Mouse (Mus musculus): ENCODE results near the gene Luzp1. TPM values are rescaled to one million over a fixed set of nuclear protein-coding genes. Genes with fewer than 3 reads are reported as not detected.

Gene Luzp1
- total RNA-seq (2021) = 10 to 100 TPM; 80.2 to 85.7 TPM

DNA sequence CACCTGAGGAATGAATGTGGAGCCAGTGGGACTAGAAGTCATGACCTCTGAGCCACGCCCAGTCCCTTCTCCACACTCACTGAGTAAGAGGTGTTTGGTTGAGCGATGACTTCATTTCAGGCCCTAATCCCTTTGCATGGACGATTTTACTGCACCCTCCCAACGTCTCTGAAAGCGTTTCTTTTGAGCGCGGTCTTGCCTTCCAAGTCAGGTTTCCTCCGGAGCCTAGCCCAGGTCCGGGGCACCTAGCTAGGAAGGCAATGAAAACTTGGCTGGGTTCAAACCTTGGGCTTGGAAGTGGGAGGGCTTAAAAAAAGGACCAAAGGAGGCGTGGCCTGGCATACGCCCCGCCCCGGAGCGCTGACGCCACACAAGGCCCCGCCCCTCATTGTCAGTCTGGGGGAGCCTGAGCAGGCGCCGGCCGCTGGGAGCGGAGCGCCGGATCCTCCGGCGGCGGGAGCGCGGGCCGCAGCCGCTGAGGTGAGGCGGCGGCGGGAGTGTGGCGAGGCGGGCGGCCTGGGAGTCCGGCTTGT is at the start of gene Luzp1:
TSS of gene Luzp1 (plus strand) at position 391 of the 533 bp plus-strand sequence.
- intact Hi-C loops (cut with DNase I) = no loop called here
- peak; percentile 92 to 96 for DNase-seq (ENCODE audit: low spot score in 2 of 2)

DNA sequence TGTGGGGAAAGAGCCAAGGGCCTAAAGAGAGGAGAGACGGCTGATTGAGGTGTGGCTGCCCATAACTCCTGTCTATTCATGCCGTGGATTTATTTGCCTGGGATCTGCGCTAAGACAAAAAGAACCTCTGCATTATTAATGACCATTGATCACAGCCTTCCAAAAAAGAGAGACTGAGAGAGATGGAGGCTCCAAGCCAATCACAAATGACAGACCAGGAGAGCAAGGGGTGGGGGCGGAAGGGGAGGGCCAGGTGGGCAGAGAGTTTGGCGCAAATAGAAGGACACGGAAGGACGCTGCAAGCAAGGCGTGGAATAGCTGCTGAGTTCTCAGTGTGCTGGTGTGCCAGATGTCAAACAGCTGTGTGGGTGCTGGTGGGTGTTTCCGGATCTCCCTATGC is 46.3 kb upstream of the Luzp1 start, which contains the start of gene Htr1d:
TSS of gene Htr1d (plus strand) at position 301 of the 400 bp plus-strand sequence.
- DNase-seq (ENCODE audit: low spot score in 2 of 2) = no peak
- intact Hi-C loops (cut with DNase I) = no loop called here

DNA sequence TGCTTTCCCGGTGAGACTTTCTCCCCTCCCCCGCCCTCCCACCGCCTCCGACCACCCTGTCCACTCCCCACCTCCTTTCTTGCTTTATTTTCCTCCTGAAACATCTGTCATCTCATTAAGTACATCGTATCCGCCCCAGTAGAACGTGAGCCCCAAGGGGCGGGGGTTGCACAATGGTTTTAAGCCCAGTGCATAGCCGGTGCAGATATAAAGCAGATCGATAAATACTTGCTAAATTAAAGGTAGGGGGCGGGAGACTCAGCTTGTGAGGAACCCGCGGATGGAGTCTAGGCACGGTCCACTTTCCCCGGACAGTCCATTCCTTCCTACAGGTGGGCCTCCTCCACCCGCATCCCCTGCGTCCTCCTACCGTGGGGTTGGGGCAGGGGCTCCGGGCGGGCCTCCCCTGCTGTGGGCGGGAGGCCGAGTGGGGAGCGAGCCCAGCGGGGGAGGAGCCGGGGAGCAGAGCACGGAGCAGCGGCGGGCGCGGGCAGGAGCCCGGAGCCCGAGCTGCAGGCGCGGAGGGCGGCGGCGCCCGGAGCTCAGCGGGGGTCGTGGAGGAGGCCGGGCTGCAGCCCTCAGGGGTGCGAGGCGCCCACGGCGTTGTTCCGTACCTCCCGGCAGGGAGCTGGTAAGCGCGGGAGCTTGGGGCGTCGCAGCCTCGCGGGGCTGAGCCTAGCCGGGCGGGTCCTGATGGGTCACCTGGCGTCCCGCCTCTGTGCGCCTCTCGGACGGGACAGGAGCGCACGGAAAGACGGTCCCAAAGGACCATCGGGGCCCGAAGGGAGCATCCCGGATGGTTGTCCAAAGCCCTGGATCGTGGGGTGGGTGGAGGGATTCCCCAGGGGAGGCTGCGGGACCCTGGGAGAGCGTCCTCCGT is 45.2 kb upstream of the Luzp1 start:
- no peak for DNase-seq (ENCODE audit: low spot score in 2 of 2)
- intact Hi-C loops (cut with DNase I) = no loop called here

DNA sequence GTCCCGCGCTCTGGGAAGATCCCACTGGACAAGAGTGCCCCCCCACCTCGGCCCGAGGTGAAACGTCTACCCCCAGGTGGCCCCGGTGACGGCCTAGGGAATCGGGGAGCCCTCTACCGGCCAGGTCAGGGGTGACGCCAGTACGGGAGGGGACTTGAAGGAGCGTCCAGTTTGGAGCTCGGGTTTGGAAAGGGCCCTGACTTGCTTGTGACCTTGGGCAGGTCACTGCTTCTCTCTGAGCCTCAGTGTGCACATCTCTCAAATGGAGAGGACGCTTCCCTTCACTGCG is 44.6 kb upstream of the Luzp1 start:
- no peak for DNase-seq (ENCODE audit: low spot score in 2 of 2)
- intact Hi-C loops (cut with DNase I) = no loop called here

DNA sequence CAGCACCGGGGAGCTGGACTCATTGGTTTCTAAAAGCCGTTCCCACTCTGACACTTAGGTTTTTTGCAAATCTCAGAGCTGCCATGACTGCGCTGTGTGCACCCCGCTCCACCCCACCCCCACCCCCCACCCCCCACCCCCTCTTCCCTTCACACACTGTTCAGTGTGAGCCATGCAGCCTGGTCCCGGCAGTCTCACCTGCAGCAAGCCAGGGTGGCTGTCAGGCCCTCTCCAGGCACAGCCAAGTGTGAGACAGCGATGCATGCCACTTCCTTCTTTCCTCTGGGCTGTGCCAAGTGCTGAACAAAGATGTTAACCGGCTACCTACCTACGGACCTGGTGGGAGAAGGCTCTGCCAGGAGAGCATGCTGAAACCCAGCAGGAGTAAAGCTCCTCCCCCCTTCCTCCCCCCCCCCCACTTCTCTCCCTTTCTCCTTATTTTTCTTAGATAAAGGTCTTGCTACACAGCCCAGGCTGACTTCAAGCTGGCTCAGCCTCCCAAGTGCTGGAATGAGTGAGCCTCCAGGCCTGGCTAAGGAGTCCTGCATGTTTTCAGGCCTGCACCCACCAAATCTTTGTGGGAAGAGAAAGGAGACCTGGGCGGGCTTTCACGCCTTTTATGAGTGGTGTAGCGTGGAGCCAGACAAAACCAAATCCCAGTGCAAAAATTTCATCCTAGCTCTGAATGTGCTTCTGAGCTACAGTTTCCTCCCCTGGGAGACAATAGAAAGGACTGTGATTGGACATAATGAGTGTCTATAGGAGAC is 38.8 kb upstream of the Luzp1 start:
- intact Hi-C loops (cut with DNase I) = no loop called here
- peak in 1 of 2 experiments; percentile 14 for DNase-seq (ENCODE audit: low spot score in 2 of 2)

DNA sequence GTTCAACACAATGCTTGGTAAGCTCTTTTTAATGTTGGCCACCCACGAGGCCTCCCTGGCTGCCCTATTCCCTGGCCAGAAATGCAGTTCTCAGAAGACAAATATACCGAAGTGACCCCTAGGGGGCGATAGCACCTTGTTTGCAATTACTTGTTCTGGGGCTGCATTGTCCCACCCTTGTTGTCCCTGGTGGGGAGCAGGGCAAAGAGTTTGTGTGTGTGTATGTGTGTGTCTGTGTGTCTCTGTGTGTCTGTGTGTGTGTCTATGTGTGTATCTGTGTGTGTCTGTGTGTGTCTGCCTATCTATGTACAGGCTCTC is 38.2 kb upstream of the Luzp1 start:
- intact Hi-C loops (cut with DNase I) = no loop called here
- peak; percentile 24 to 44 for DNase-seq (ENCODE audit: low spot score in 2 of 2)

DNA sequence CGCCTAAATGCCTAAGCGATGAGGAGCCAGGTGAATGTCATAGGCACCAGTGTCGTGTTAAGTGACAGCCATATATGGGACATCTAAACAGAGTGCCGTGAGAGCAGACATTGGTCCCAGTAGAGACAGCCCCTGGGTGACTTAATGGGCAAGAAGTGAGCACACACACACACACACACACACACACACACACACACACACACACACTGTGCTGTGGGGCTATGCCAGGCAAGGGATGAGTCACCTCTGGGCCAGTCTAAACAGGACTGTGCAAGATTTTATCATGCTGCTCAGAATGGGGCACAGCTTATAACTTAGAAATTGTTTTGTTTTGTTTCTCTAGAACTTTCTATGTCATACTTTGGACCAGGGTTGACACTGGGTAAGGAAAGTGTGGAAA is 35.5 kb upstream of the Luzp1 start:
- intact Hi-C loops (cut with DNase I) = no loop called here

DNA sequence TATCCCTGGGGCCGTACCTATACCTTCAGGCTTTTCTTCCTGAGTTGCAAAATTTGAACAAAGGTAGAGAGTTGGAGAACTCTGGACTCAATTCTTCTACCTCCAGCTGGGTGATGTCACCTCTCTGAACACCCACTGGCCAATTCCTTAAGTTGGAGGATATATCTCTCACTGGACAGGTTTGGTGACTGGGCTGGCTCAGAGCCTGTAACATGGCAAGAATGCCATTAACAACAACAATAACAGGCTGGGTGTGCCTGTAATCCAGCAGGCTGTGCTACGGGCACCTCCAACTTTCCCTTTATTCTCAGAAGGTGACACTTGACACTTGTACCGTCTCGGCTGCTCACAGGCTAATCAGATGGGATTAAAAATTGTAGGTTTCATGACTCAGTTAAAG is 30.5 kb upstream of the Luzp1 start:
- intact Hi-C loops (cut with DNase I) = no loop called here

More for the DNA sequence above, 35.5 kb upstream of the Luzp1 start:
- no peak for DNase-seq (ENCODE audit: low spot score in 2 of 2)

DNA sequence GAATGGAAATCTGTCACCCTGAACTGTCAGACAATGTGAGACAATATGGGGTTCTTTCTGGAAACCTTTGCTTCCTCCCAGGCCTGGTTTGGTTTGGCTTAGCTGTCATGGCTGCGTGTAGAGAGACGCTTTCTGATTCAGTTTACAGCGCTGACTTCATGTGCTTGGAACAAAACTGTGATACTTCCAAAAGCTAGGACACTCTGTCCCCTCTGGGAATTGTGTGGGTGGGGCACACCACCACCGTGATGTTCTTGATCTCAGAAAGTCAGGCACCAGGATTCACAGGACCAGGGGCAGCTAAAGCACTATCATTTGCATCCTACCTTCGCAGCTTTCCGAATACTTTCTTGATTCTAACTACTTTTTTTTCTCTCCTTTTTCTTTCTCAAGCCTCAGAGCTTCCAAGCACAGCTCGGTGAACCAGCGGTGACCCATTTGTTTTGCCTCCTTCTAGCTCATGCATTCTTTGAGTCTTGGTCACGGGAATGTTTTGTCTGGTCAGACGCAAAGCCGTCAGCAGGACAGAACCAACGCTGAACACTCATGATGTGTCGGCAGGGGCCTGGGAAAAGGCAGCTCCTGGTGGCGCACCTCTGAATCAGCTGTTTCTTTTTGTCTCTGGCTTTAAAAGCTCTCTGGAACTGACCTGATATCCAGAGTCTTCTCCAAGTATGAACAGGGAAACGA is 28.1 kb upstream of the Luzp1 start:
- no peak for DNase-seq (ENCODE audit: low spot score in 2 of 2)

More for the DNA sequence above, 30.5 kb upstream of the Luzp1 start:
- DNase-seq (ENCODE audit: low spot score in 2 of 2) = no peak

DNA sequence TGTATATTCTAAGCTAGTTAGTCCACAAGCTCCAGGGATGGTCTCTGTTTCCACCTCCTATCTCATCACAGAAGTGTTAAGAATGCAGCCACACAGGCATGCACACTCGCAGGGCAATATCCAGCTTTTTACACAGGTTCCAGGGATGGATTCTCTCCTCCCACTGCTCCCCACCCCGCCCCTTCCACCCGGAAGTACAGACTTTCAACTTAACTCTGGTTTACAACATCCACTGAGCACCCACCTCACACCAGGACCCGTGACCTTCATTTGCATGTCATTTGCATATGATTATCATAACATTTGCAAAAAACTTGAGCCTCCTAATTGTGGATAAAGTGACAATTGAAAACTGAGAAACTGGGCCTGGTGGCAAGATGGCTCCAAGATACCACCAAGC is 25.0 kb upstream of the Luzp1 start:
- DNase-seq (ENCODE audit: low spot score in 2 of 2) = no peak
- intact Hi-C loops (cut with DNase I) = no loop called here

More for the DNA sequence above, 28.1 kb upstream of the Luzp1 start:
- intact Hi-C loops (cut with DNase I) = no loop called here

DNA sequence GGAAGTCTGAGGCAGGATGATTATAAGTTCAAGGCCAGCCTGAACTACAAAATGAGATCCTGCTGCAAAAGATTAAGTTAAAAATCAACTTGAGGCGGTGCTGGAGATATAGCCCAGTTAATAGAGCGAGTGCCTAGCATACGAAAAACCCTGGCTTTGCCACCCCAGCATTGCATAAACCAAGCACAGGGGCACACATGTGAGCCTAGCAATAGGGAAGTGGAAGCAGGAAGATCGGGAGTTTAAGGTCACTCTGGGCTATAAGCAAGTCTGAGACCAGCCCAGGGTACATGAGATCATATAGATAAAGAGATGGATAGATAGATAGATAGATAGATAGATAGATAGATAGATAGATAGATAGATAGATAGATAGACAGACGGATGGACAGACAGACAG is 19.8 kb upstream of the Luzp1 start:
- intact Hi-C loops (cut with DNase I) = no loop called here
- no peak for DNase-seq (ENCODE audit: low spot score in 2 of 2)

DNA sequence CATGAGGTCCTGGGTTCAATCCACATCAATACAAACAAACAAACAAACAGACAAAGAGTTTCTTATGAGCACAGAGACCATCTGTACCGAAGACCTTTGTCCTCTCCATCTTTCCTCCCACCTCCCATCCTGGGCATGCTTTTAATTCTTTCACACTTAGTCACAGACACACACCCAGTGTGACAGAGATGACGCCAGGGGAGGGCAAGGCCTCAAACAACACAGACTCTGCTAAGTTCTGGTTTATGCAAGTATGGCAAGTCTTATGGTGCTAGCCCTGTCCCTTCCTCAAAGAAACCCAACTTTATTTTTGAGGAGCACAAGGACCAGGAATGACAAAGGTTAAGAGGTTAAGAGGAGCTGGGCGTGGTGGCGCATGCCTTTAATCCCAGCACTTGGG is 19.3 kb upstream of the Luzp1 start:
- no peak for DNase-seq (ENCODE audit: low spot score in 2 of 2)
- intact Hi-C loops (cut with DNase I) = no loop called here

DNA sequence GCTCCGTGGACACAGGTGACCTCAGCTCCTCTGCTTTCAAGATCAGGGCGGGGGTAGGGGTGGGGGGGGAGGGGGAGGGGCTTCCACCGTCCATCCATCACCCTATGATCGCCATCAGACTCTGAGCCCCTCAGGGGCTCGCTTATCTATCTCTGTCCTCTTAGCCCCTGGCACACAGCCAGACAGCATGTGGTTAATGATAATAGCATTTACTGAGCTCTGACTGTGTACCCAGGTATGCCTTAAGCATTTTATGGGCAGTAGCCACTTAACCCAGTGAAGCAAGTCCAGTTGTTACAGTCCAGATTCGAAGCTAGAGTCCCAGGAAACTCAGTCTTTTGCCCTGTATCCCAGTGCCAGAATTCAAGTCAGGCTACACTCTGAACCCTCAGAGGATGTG is 18.0 kb upstream of the Luzp1 start:
- intact Hi-C loops (cut with DNase I) = no loop called here
- DNase-seq (ENCODE audit: low spot score in 2 of 2) = no peak

DNA sequence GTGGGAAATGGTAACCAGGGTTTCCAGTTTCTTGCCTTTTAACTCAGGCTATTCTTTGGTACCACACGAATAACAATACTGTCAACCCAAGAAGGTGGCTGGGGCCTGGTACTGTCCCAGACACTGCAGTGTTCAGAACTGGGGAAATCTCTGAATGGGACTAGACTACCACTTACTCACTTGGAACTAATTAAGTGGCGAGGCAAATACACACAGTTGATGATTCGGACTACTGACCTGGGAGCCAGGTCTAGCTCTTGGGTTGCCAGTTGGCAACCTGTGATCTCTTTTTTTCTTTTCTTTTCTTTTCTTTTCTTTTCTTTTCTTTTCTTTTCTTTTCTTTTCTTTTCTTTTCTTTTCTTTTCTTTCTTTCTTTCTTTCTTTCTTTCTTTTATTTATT is 17.3 kb upstream of the Luzp1 start:
- intact Hi-C loops (cut with DNase I) = no loop called here
- DNase-seq (ENCODE audit: low spot score in 2 of 2) = no peak

DNA sequence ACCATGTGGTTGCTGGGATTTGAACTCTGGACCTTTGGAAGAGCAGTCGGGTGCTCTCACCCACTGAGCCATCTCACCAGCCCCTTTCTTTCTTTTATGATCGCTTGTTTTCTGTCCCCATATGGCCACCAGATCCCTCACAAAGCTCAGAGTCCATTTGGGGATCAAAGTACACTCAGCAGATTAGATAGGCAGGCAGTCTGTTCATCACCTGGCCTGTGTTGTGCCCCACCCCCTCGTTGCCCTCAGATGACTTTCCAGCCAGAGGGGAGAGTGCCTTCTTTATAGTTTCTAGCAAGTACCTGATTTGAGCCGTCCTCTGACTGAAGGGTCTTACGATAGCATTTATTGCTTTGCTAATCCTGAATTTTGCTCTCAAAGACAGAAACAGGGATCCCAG is 16.8 kb upstream of the Luzp1 start:
- DNase-seq (ENCODE audit: low spot score in 2 of 2) = no peak
- intact Hi-C loops (cut with DNase I) = no loop called here

DNA sequence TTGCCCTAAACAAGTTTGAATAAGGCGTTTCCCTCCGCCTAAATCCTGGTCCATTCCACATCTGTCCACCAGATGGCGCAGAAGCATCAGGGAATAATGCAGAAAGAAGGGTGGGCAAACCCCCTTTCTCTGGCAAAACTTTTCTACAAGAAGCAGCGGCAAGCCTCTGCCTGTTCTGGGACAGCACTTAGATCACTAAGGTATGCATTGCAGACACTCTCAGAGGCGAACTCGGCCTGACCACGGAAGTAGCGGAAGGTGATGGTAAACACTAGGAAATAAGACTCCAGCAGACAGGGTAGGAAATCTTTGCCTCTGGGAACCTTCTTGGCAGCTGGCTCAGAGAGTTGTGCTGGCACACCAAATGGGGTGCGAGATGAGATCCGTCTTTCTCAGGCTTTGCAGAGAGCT is 14.7 kb upstream of the Luzp1 start:
- DNase-seq (ENCODE audit: low spot score in 2 of 2) = peak; percentile 76 to 80
- intact Hi-C loops (cut with DNase I) = loop anchor here (1.0 kb wide), 3 partner anchors 71 to 166 kb away; partner anchors contain the start of gene Kdm1a

DNA sequence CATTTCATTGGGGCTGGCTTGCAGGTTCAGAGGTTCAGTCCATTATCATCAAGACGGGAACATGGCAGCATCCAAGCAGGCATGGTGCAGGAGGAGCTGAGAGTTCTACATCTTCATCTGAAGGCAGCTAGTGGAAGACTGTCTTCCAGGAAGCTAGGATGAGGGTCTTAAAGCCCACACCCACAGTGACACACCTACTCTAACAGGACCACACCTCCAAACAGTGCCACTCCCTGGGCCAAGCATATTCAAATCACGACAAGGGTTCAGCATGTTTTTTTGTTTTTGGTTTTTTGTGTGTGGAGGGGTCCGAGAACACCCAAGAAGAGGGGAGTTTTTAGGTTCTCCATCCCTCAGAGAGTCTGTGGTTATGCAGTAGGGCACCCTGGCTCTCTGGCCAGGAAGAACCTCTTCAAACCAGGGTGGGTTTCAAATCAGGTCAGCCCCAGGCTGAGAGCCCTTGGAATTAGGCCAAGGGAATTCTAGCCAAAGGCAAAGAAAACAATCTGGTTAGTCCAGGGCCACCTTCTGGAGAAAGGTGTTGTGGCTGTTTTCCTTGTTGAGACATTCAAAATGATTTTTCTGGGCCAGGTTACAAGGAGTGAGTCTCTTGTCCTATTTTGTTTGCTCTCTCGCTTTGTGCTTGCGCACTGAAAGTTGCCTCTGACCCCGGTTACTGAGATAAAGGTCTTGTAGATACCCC is 12.9 kb upstream of the Luzp1 start:
- no peak for DNase-seq (ENCODE audit: low spot score in 2 of 2)
- intact Hi-C loops (cut with DNase I) = no loop called here

DNA sequence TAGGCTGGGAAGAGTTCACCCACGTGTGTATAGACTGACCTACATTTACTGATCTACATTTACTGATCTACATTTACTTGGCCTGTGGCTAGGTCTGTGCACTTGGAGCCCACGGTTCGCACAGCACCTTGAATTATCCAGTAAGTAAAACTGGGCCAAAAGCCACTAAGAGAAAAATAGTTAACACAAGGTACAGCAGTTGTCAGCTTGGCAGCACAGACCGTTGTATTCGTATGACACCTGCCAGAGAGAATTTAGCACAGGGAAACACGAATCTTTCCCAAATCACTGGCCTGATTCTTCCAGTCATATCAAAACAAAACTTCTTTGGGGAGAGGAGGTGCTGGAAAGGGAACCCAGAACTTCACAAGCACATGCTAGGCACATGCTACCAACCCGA is 11.3 kb upstream of the Luzp1 start:
- intact Hi-C loops (cut with DNase I) = no loop called here
- no peak for DNase-seq (ENCODE audit: low spot score in 2 of 2)

DNA sequence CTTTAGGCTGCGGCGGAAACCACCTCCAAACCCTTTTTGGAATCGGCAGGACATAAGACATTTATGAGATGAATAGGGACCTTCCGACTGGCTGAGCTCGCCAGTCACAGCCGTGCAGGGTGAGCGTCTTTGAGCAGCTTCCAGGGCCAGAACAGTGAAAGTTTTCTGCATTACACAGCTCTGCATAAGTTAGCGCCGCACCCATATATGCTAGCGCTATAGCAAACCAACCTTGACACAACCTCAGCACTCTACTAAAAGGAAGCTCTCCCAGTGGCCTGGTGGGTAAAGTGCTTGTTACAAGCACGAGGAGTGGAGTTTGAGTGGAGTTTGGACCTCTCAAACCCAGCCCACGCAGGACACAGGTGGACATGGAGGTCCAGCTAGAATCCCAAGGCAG is 10.4 kb upstream of the Luzp1 start:
- intact Hi-C loops (cut with DNase I) = no loop called here
- no peak for DNase-seq (ENCODE audit: low spot score in 2 of 2)

DNA sequence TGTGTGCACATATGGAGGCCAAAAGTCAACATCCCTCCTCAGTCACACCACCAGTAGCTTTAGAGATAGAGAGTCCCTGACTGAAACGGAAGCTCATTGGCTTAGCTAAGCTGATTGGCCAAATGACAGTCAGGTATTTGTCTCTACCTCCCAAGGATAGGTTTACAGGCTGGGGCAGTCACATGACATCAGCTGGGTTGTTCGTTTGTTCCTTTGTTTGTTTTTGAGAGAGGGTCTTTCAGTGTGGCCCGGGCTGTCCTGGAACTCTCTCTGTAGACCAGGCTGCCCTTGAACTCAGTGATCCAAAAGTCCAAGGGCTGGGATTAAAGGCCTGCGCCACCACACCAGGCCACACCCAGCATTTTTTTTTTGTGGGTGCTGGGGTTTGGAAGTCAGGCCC is 8.4 kb upstream of the Luzp1 start:
- intact Hi-C loops (cut with DNase I) = no loop called here
- no peak for DNase-seq (ENCODE audit: low spot score in 2 of 2)

Measured in left cerebral cortex, postnatal 25 days (tissue).